Mouse (Mus musculus) ES-Bruce4 (cell line): ENCODE data around the gene Rsph6a. TPM values are rescaled to one million over a fixed set of nuclear protein-coding genes. Genes with fewer than 3 reads are reported as not detected.

Experiments used
- H3K27ac ChIP-seq: 2 replicates; pipeline ENCODE4 v1.5.1; 2012; ENCODE audit warnings: low read length, inconsistent platforms; ENCODE audit not compliant: insufficient read depth
- H3K27me3 ChIP-seq: 2 replicates; pipeline ENCODE4 v1.6.1; 2012; ENCODE audit warnings: mild to moderate bottlenecking, low read length, inconsistent platforms; ENCODE audit not compliant: control insufficient read depth, poor library complexity, insufficient read depth, severe bottlenecking
- H3K36me3 ChIP-seq: 2 replicates; pipeline ENCODE4 v1.6.1; 2012; ENCODE audit warnings: inconsistent platforms, mild to moderate bottlenecking, low read length, moderate library complexity; ENCODE audit not compliant: control insufficient read depth, poor library complexity, insufficient read depth, severe bottlenecking
- H3K4me1 ChIP-seq: one replicate; pipeline ENCODE4 v1.8.1; 2011; ENCODE audit warnings: low read length; ENCODE audit not compliant: control insufficient read depth, insufficient read depth
- H3K4me3 ChIP-seq: 2 replicates; pipeline ENCODE4 v1.5.1; 2011; ENCODE audit warnings: low read depth, mild to moderate bottlenecking, low read length
- H3K9ac ChIP-seq: 2 replicates; pipeline ENCODE4 v1.6.1; 2012; ENCODE audit warnings: low read depth, mild to moderate bottlenecking, inconsistent platforms; ENCODE audit not compliant: poor library complexity, severe bottlenecking
- H3K9me3 ChIP-seq: replicated peaks from 2 replicates; pipeline ENCODE4 v1.6.1; 2012; ENCODE audit warnings: mild to moderate bottlenecking, low read length, inconsistent platforms; ENCODE audit not compliant: control insufficient read depth, poor library complexity, insufficient read depth, severe bottlenecking
- CTCF ChIP-seq: IDR thresholded peaks from one replicate; pipeline ENCODE4 v1.8.1; 2011; ENCODE audit warnings: low read depth, low read length
- EP300 ChIP-seq: IDR thresholded peaks from 2 replicates; pipeline ENCODE4 v1.6.1; 2011; ENCODE audit warnings: low read depth, low read length; ENCODE audit not compliant: insufficient read depth
- POLR2A ChIP-seq: IDR thresholded peaks from one replicate; pipeline ENCODE4 v1.8.1; 2011; ENCODE audit warnings: low read length; ENCODE audit not compliant: insufficient read depth
- polyA plus RNA-seq: library from polyadenylated mRNA; stranded (reverse); fragments of >200 nt; gene quantifications from 2 replicates; pipeline ENCODE4 v1.2.4, GENCODE M21; 2011; ENCODE audit warnings: low read depth; ENCODE audit not compliant: missing spikeins, insufficient read depth, insufficient read length

The Rsph6a gene
- polyA plus RNA-seq, 1 experiment: not detected

DNA sequence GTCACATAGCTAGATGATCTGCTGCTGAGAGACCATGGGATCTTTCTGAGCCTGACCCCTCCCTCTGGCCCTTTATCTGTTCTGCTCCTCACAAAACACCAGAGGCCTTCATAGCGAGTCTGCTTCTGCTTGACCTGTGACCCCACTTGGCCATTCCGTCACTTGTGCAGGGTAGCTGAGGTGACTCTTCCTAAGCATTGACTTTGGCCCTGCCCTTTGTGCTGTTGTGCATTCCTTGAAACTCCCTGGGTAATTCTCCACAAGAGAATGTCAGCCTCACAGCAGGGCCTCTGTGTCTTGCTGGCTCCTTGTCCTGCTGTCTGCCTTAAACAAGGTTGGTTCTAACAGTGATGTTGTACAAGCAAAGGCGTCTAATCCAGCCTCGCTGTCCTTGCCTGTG lies 22.8 kb upstream of the Rsph6a start:
- Histone ChIP-seq H3K9ac (no peak overlapping the region), H3K4me3 (no peak overlapping the region), H3K4me1 (no peaks in the 10 kb centered on the region), H3K36me3 (peaks cover 36% of the 10 kb centered on the region), H3K9me3 (no peaks in the 10 kb centered on the region), H3K27ac (no peak overlapping the region), H3K27me3 (no peaks in the 10 kb centered on the region)
- no peak for TF ChIP-seq EP300
- TF ChIP-seq CTCF: no peak
- TF ChIP-seq POLR2A: no peak

DNA sequence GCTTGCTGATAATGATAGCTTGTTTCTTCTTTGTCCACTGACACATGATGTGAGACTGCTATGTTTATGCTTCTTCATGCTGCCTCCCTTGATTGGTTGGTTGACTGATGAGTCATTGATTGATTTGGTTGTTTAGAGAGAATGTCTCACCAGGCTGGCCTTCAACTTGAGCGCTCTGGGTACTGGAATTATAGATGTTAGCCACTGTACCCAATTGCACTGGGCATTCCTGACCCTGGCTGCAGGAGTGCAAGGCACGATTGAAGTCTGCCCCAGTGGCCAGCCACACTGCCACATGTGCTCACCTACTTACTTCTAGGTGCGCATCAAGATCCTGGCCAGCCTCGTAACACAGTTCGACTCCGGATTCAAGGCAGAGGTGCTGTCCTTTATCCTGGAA lies 9.9 kb upstream of the Rsph6a start:
- H3K27me3 ChIP-seq: no peaks in the 10 kb centered on the region
- H3K27ac ChIP-seq: no peak overlapping the region
- H3K4me1 ChIP-seq: no peaks in the 10 kb centered on the region
- H3K36me3 ChIP-seq: peaks cover 63% of the 10 kb centered on the region
- no peak overlapping the region for H3K9ac ChIP-seq
- TF ChIP-seq EP300 (no peak), POLR2A (no peak), CTCF (no peak)
- no peaks in the 10 kb centered on the region for H3K9me3 ChIP-seq
- H3K4me3 ChIP-seq: no peak overlapping the region

DNA sequence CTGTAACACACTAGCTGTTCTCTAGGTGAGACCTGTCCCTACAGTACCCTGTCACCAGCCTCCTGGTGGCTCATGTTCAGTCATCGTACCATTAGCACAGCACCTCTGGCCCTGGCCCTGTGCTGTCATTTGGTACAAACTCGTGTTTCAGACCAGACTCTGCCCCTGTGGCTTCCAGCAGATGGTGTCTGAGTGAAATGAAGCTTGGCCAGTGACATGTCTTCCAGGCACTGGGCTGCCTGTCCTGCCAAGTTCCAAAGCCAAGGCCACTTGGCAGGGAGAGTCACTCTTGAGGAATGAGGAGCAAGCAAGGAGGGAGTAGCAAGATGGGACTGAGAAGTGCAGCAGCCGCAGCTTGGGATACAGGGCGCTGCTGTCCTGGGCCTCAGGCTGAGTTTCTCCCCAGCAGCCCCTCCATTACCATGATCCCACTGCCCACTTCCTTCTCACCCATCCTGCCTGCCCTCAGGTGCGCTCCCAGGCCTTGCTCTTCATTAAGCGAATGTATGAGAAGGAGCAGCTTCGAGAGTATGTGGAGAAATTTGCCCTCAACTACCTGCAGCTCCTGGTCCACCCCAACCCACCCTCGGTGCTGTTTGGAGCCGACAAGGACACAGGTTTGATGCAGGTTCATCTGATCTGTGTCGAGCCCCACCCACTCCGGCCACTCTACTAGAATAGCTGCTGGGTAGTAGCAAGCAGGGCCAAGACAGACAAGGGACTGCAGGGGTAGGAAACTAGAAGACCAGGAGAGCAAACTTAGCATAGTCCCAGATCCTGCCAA lies 8.0 kb upstream of the Rsph6a start:
- H3K9ac ChIP-seq: no peak overlapping the region
- no peaks in the 10 kb centered on the region for H3K27me3 ChIP-seq
- no peaks in the 10 kb centered on the region for H3K4me1 ChIP-seq
- no peaks in the 10 kb centered on the region for H3K9me3 ChIP-seq
- no peak overlapping the region for H3K27ac ChIP-seq
- H3K4me3 ChIP-seq: no peak overlapping the region
- no peak for TF ChIP-seq POLR2A
- TF ChIP-seq EP300: no peak
- no peak for TF ChIP-seq CTCF
- peaks cover 55% of the 10 kb centered on the region for H3K36me3 ChIP-seq

DNA sequence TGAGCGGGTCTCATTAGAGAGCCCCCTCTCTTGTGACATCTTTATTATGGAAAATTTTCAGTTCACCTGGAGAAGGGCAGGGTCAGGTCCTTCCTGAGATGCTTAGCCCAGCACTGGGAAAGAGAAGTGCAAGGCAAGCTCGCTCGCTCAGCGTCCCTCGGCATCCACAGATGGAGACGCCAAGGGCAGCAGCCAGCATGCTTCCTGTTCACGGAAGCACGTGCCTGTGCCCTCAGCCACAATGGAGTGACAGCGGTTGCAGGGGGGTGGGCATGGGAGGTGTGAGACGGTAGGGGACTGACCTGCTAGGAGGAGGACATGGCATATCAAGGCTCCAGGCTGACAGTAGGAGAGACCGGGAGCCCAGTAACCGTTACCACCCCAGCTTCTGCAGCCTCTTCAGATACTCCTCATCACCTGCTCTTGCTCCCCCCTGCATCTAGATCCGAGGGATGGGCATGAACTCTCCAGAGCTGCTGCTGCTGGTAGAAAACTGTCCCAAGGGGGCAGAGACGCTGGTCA lies 6.4 kb upstream of the Rsph6a start:
- Histone ChIP-seq H3K36me3 (peaks cover 48% of the 10 kb centered on the region), H3K27ac (no peak overlapping the region)
- TF ChIP-seq POLR2A: no peak
- TF ChIP-seq EP300: no peak
- TF ChIP-seq CTCF: no peak

DNA sequence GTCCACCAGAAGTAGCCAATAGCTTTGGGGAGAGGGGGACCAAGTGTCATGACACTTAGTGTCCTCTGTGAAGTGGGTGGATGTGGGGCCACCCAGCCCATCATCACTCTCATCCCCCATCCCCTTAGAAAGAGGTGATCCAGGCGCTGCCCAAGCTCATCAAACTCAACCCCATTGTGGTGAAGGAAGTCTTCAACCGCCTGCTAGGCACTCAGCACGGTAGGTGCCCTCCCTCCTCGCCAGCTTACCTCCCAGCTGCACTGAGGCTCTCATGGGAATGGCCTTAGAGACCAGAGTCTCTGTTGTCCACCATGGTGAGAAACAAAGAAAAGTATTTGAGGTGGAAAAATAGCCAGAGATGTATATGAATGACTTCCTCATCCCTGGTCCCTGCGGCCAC lies 5.2 kb upstream of the Rsph6a start:
- Histone ChIP-seq H3K36me3 (peaks cover 38% of the 10 kb centered on the region), H3K4me3 (no peak overlapping the region)
- no peak for TF ChIP-seq POLR2A
- no peak for TF ChIP-seq CTCF
- TF ChIP-seq EP300: no peak

More for the DNA sequence above, 6.4 kb upstream of the Rsph6a start:
- H3K9me3 ChIP-seq: no peaks in the 10 kb centered on the region
- H3K4me3 ChIP-seq: no peak overlapping the region
- H3K27me3 ChIP-seq: no peaks in the 10 kb centered on the region
- no peaks in the 10 kb centered on the region for H3K4me1 ChIP-seq
- no peak overlapping the region for H3K9ac ChIP-seq

DNA sequence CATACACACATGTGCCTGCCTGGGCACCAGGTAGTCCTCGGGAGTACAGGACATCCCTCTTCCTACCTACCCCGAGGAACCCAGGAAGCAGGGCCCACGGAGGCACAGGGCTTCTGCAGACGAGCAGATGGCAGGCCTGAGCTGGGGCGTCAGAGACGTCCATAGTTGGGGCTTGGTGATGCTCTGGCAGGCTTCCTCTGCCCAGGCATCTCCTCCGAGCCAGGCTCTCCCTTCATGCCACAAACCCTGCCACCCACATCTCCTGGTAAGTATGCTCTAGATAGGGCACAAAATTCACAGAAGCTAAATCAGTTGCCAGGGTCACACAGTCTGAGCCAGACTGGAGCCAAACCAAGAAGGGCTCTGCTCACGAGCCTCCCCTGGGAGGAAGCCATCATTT lies 4.3 kb upstream of the Rsph6a start:
- Histone ChIP-seq H3K4me1 (no peaks in the 10 kb centered on the region), H3K27me3 (no peaks in the 10 kb centered on the region), H3K9ac (no peak overlapping the region), H3K27ac (no peak overlapping the region), H3K9me3 (no peaks in the 10 kb centered on the region), H3K4me3 (no peak overlapping the region), H3K36me3 (peaks cover 30% of the 10 kb centered on the region)
- TF ChIP-seq CTCF (no peak), POLR2A (no peak), EP300 (no peak)

More for the DNA sequence above, 5.2 kb upstream of the Rsph6a start:
- no peaks in the 10 kb centered on the region for H3K4me1 ChIP-seq
- H3K9me3 ChIP-seq: no peaks in the 10 kb centered on the region
- no peaks in the 10 kb centered on the region for H3K27me3 ChIP-seq
- no peak overlapping the region for H3K27ac ChIP-seq
- H3K9ac ChIP-seq: no peak overlapping the region
